Mouse (Mus musculus): ENCODE results near the gene Dexi.

The Dexi gene

GRCm38 (mm10) chr16:10542698-10543365 lies at the start of gene Dexi:
Gene Dexi (minus strand): TSS chr16:10543054.
- DNase-seq (ENCODE audit: low spot score in 2 of 2): peak; percentile 95 to 97

- DNase-seq (ENCODE audit: low spot score in 2 of 2): peak in 1 of 2 experiments; percentile 30
Observed at GRCm38 (mm10) chr16:10586546-10586945, 43.7 kb upstream of the Dexi start.

GRCm38 (mm10) chr16:10585165-10585564 lies 42.3 kb upstream of the Dexi start:
- DNase-seq (ENCODE audit: low spot score in 2 of 2): no peak

GRCm38 (mm10) chr16:10581234-10581898 lies 38.5 kb upstream of the Dexi start:
- no peak for DNase-seq (ENCODE audit: low spot score in 2 of 2)

GRCm38 (mm10) chr16:10578376-10578775 lies 35.5 kb upstream of the Dexi start:
- no peak for DNase-seq (ENCODE audit: low spot score in 2 of 2)

- no peak for DNase-seq (ENCODE audit: low spot score in 2 of 2)
Observed at GRCm38 (mm10) chr16:10577548-10577947, 34.7 kb upstream of the Dexi start.

- DNase-seq (ENCODE audit: low spot score in 2 of 2): no peak
Observed at GRCm38 (mm10) chr16:10575915-10576314, 33.1 kb upstream of the Dexi start.

GRCm38 (mm10) chr16:10574936-10575335 lies 32.1 kb upstream of the Dexi start:
- DNase-seq (ENCODE audit: low spot score in 2 of 2): no peak

- no peak for DNase-seq (ENCODE audit: low spot score in 2 of 2)
Observed at GRCm38 (mm10) chr16:10571820-10572219, 29.0 kb upstream of the Dexi start.

- DNase-seq (ENCODE audit: low spot score in 2 of 2): peak; percentile 53 to 74
Observed at GRCm38 (mm10) chr16:10570708-10571107, 27.9 kb upstream of the Dexi start.

- no peak for DNase-seq (ENCODE audit: low spot score in 2 of 2)
Observed at GRCm38 (mm10) chr16:10569809-10570395, 27.0 kb upstream of the Dexi start.

GRCm38 (mm10) chr16:10567153-10567552 lies 24.3 kb upstream of the Dexi start:
- DNase-seq (ENCODE audit: low spot score in 2 of 2): no peak

GRCm38 (mm10) chr16:10565278-10565885 lies 22.5 kb upstream of the Dexi start:
- peak; percentile 64 to 73 for DNase-seq (ENCODE audit: low spot score in 2 of 2)

- DNase-seq (ENCODE audit: low spot score in 2 of 2): no peak
Observed at GRCm38 (mm10) chr16:10559991-10560390, 17.1 kb upstream of the Dexi start.

- no peak for DNase-seq (ENCODE audit: low spot score in 2 of 2)
Observed at GRCm38 (mm10) chr16:10553858-10554257, 11.0 kb upstream of the Dexi start.

GRCm38 (mm10) chr16:10551592-10551991 lies 8.7 kb upstream of the Dexi start:
- no peak for DNase-seq (ENCODE audit: low spot score in 2 of 2)

GRCm38 (mm10) chr16:10549600-10549999 lies 6.7 kb upstream of the Dexi start:
- DNase-seq (ENCODE audit: low spot score in 2 of 2): peak in 1 of 2 experiments; percentile 39

GRCm38 (mm10) chr16:10548938-10549337 lies 6.1 kb upstream of the Dexi start:
- no peak for DNase-seq (ENCODE audit: low spot score in 2 of 2)

GRCm38 (mm10) chr16:10546865-10547264 lies 4.0 kb upstream of the Dexi start:
- DNase-seq (ENCODE audit: low spot score in 2 of 2): no peak

GRCm38 (mm10) chr16:10544995-10545622 lies 2.3 kb upstream of the Dexi start, which contains the start of gene Clec16a:
Gene Clec16a (plus strand): TSS chr16:10545339.
- peak; percentile 94 to 97 for DNase-seq (ENCODE audit: low spot score in 2 of 2)

- DNase-seq (ENCODE audit: low spot score in 2 of 2): peak in 1 of 2 experiments; percentile 33
Observed at GRCm38 (mm10) chr16:10542266-10542665, 588 bp downstream of the Dexi start.

GRCm38 (mm10) chr16:10541598-10541930 lies 1.3 kb downstream of the Dexi start:
- DNase-seq (ENCODE audit: low spot score in 2 of 2): peak in 1 of 2 experiments; percentile 38

Measured in frontal cortex, postnatal 36 days (tissue).